Mouse (Mus musculus) midbrain, embryonic 11.5 days (tissue): Measurements from ENCODE around the gene Myo15b. TPM values are rescaled to one million over a fixed set of nuclear protein-coding genes. Genes with fewer than 3 reads are reported as not detected.
"Not testable (repeated sequence)": the region's sequence is repeated elsewhere in the genome, so short reads cannot be mapped to it uniquely, and the experiment has no call there.

Experiments used
- ATAC-seq: fragments of 200-750 bp; cut with Nextera tagmentation; 2 replicates; pipeline ENCODE4 v1.8.0; 2017; ENCODE audit warnings: moderate TSS enrichment, moderate library complexity; ENCODE audit not compliant: low FRiP score
- DNase-seq: peaks from one replicate; pipeline ENCODE4 v3.0.0; 2015; ENCODE audit warnings: low spot score; ENCODE audit errors: missing footprints
- H3K27ac ChIP-seq: fragments of 300-500 bp; sonication (generic); 2 replicates; pipeline ENCODE4 v1.5.1; 2014; ENCODE audit warnings: low read depth, low read length
- H3K27me3 ChIP-seq: fragments of 300-500 bp; sonication (generic); 2 replicates; pipeline ENCODE4 v1.6.1; 2014; ENCODE audit warnings: mild to moderate bottlenecking, low read length, moderate library complexity, mixed read lengths; ENCODE audit not compliant: control insufficient read depth, insufficient read depth
- H3K36me3 ChIP-seq: fragments of 300-500 bp; sonication (generic); 2 replicates; pipeline ENCODE4 v1.6.1; 2014; ENCODE audit warnings: mild to moderate bottlenecking, low read length, moderate library complexity, mixed read lengths; ENCODE audit not compliant: control insufficient read depth, insufficient read depth
- H3K4me1 ChIP-seq: fragments of 300-500 bp; sonication (generic); 2 replicates; pipeline ENCODE4 v1.6.1; 2014; ENCODE audit warnings: low read length; ENCODE audit not compliant: control insufficient read depth, insufficient read depth
- H3K4me2 ChIP-seq: fragments of 300-500 bp; sonication (generic); 2 replicates; pipeline ENCODE4 v1.6.1; 2014; ENCODE audit warnings: mild to moderate bottlenecking, moderate library complexity
- H3K4me3 ChIP-seq: fragments of 300-500 bp; sonication (generic); 2 replicates; pipeline ENCODE4 v1.5.1; 2014; ENCODE audit warnings: low read depth, low read length
- H3K9ac ChIP-seq: fragments of 300-500 bp; sonication (generic); 2 replicates; pipeline ENCODE4 v1.6.1; 2014; ENCODE audit warnings: low read length
- H3K9me3 ChIP-seq: fragments of 300-500 bp; sonication (generic); 2 replicates; pipeline ENCODE4 v1.6.1; 2016; ENCODE audit warnings: low read length; ENCODE audit not compliant: control insufficient read depth
- WGBS: fragments of 180-500 bp; shearing (Covaris S2); extraction: QIAGEN DNeasy Blood & Tissue Kit; methylation state at CpG from one replicate; pipeline ENCODE4 v1.1.7; 2014; 5-methylcytosine and 5-hydroxymethylcytosine counted together
- polyA plus RNA-seq: library from polyadenylated mRNA; unstranded; fragments of >200 nt; fragmentation: Nextera tagmentation; extraction: Ambion mirVana; gene quantifications from 2 replicates; pipeline ENCODE4 v1.2.1, GENCODE M21; 2014

Gene Myo15b
- polyA plus RNA-seq, 1 experiment from 2014 or later, result not detected

DNA sequence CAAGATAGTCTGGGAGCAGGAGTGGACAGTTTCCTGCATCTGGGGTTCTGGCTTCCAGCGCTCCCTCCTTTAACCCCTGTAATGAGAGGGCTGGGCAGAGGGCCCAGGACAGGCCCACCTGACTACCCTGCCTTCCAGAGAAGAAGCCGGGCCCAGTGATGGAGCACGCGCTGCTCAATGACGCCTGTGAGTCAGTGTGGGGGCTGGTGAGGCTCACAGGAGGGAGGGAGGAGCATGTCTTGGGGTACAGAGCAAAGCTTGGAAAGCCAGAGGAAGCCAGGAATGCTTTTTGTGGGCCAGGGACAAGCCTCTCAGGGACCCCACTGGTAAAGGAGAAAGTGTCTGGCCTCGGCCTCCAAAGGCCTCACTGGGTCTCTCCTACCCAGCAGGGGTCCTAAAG, 3.5 kb upstream of the Myo15b start:
- DNase-seq, result no peak
- H3K9me3 ChIP-seq, result no peaks in the 10 kb centered on the region
- H3K27me3 ChIP-seq, result peaks cover 22% of the 10 kb centered on the region
- H3K4me1 ChIP-seq, result 0 out of 2 replicates have a peak, but pooled peaks cover 4% of the 10 kb centered on the region
- H3K4me2 ChIP-seq, result no peak overlapping the region
- no peak overlapping the region for H3K27ac ChIP-seq
- ATAC-seq, result no peak
- H3K4me3 ChIP-seq, result no peak overlapping the region
- no peak overlapping the region for H3K9ac ChIP-seq
- H3K36me3 ChIP-seq, result no peaks in the 10 kb centered on the region; the same call in 1 of the 2 replicates
- WGBS, result 79% methylated on average over 6 of the region's 6 CpGs

GRCm38 (mm10) chr11:115857146-115857545, 1.1 kb upstream of the Myo15b start:
- not testable (repeated sequence) for H3K4me3 ChIP-seq, DNase-seq, H3K36me3 ChIP-seq, ATAC-seq, H3K9me3 ChIP-seq, H3K4me1 ChIP-seq, H3K4me2 ChIP-seq, H3K27ac ChIP-seq, H3K9ac ChIP-seq
- WGBS, result 87% methylated on average over 4 of the region's 4 CpGs
- H3K27me3 ChIP-seq, result peaks cover 36% of the 10 kb centered on the region

DNA sequence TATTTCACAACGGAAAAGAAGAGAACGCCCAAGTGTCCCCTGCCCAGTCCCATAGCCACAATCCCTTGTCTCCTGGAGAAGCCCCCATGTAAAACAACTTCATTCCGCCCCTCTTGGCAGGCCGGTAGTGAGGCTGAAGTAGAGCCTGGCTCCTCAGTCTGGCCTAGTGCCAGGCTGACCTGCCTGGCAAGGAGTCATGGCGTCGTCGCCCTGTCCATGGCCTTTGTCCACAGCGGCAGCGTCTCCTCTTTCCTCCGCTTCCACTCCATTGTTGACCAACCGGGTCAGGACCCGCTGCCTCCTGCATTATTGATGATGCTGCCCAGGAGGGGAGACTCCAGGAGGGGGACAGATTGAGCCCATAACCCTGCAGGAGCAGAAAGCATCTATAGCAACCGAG, 270 bp upstream of the Myo15b start:
- Histone ChIP-seq H3K36me3 (no peaks in the 10 kb centered on the region; the same call in 1 of the 2 replicates), H3K27ac (no peak overlapping the region), H3K9me3 (no peaks in the 10 kb centered on the region), H3K4me2 (no peak overlapping the region), H3K4me1 (0 out of 2 replicates have a peak, but pooled peaks cover 4% of the 10 kb centered on the region), H3K9ac (no peak overlapping the region; the same call in none of the 2 replicates), H3K4me3 (no peak overlapping the region), H3K27me3 (peaks cover 36% of the 10 kb centered on the region)
- no peak for DNase-seq
- WGBS, result 49% methylated on average over 13 of the region's 13 CpGs
- no peak for ATAC-seq

DNA sequence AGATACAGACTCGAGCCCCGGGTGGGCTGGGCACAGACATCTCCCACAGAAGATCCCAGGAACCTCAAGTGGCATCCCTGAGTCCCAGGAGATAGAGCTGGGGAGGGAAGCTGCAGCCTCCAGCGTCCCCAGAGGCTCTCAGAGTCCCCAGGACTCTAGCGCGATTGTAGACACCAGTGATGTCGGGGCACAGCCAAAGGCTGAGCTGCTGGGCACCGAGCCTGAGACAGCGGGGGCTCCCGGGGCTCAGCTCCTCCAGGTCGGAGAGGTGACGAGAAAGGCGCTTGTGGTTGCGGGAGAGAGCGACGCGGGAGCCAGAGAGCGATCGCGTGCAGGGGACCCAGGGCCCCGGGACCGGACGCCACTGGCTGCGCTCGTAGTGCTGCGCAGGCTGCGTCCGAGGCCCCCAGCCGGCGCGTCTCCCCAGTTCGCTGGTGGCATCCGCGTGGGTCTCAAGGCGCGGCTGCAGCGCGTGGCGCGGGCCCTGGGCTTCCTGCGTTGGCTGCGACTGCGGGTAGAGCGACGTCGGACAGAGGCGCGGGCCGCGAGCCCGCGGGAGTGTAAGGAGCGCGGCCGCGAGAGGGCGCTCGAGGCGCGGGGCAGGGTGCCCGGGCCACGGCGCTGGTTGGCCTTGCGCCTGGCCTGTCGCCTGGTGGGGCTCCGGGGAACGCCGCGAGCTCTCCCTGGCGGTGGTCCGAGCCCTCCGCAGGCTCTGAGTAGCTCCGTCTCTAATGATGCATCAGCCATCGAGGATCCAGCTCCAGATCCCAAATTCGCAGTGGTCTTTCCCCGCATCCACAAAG, 1.1 kb downstream of the Myo15b start:
- no peaks in the 10 kb centered on the region for H3K9me3 ChIP-seq
- H3K27me3 ChIP-seq, result peaks cover 36% of the 10 kb centered on the region
- peak overlapping the region; percentile 44 for H3K4me2 ChIP-seq
- H3K27ac ChIP-seq, result no peak overlapping the region
- 0 out of 2 replicates have a peak, but pooled peaks cover 4% of the 10 kb centered on the region for H3K4me1 ChIP-seq
- WGBS, result 2% methylated on average over 74 of the region's 75 CpGs
- DNase-seq (peak; percentile 100), ATAC-seq (peak; percentile 92)
- no peak overlapping the region for H3K9ac ChIP-seq
- H3K4me3 ChIP-seq, result peak overlapping the region; percentile 22
- H3K36me3 ChIP-seq, result no peaks in the 10 kb centered on the region; the same call in 1 of the 2 replicates

DNA sequence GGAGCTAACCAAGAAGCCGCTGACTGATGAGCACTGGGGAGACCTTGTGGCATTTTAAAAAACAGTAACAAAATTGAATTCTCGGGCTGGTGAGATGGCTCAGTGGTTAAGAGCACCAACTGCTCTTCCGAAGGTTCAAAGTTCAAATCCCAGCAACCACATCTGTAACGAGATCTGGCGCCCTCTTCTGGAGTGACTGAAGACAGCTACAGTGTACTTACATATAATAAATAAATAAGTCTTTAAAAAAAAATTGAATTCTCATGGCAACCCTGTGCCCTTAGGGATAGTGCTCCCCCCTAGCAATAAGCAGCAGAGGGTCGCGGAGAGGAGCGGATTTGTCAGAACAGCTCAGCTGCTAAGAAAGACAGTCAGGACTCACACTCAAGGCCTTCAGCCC, 5.7 kb downstream of the Myo15b start:
- Histone ChIP-seq H3K4me3 (no peak overlapping the region), H3K27me3 (peaks cover 21% of the 10 kb centered on the region), H3K4me2 (no peak overlapping the region), H3K27ac (no peak overlapping the region), H3K9me3 (no peaks in the 10 kb centered on the region), H3K4me1 (0 out of 2 replicates have a peak, but pooled peaks cover 4% of the 10 kb centered on the region), H3K36me3 (no peaks in the 10 kb centered on the region), H3K9ac (no peak overlapping the region)
- 87% methylated on average over 8 of the region's 8 CpGs for WGBS
- DNase-seq, result no peak
- no peak for ATAC-seq

- DNase-seq, result no peak
- ATAC-seq, result no peak
- no peak overlapping the region for H3K27ac ChIP-seq
- no peak overlapping the region for H3K9ac ChIP-seq
- no peaks in the 10 kb centered on the region for H3K36me3 ChIP-seq
- H3K4me1 ChIP-seq, result no peaks in the 10 kb centered on the region
- H3K4me3 ChIP-seq, result no peak overlapping the region
- no peaks in the 10 kb centered on the region for H3K27me3 ChIP-seq
- no peaks in the 10 kb centered on the region for H3K9me3 ChIP-seq
- no peak overlapping the region for H3K4me2 ChIP-seq
- 87% methylated on average over 8 of the region's 8 CpGs for WGBS
Observed at GRCm38 (mm10) chr11:115869393-115869792, 11.2 kb downstream of the Myo15b start.

- Histone ChIP-seq H3K36me3 (no peaks in the 10 kb centered on the region), H3K27me3 (no peaks in the 10 kb centered on the region), H3K9me3 (no peaks in the 10 kb centered on the region), H3K4me1 (no peaks in the 10 kb centered on the region), H3K4me2 (no peak overlapping the region), H3K4me3 (no peak overlapping the region), H3K27ac (no peak overlapping the region), H3K9ac (no peak overlapping the region)
- 78% methylated on average over 4 of the region's 4 CpGs for WGBS
- ATAC-seq, result no peak
- DNase-seq, result no peak
Observed at GRCm38 (mm10) chr11:115872437-115872836, 14.2 kb downstream of the Myo15b start.

GRCm38 (mm10) chr11:115875935-115876334, 17.7 kb downstream of the Myo15b start:
- no peak overlapping the region for H3K4me3 ChIP-seq
- no peaks in the 10 kb centered on the region for H3K36me3 ChIP-seq
- H3K27me3 ChIP-seq, result no peaks in the 10 kb centered on the region
- H3K9me3 ChIP-seq, result no peaks in the 10 kb centered on the region
- WGBS, result 96% methylated on average over 3 of the region's 3 CpGs
- no peaks in the 10 kb centered on the region for H3K4me1 ChIP-seq
- no peak overlapping the region for H3K4me2 ChIP-seq
- no peak overlapping the region for H3K9ac ChIP-seq
- no peak for DNase-seq
- no peak for ATAC-seq
- H3K27ac ChIP-seq, result no peak overlapping the region

DNA sequence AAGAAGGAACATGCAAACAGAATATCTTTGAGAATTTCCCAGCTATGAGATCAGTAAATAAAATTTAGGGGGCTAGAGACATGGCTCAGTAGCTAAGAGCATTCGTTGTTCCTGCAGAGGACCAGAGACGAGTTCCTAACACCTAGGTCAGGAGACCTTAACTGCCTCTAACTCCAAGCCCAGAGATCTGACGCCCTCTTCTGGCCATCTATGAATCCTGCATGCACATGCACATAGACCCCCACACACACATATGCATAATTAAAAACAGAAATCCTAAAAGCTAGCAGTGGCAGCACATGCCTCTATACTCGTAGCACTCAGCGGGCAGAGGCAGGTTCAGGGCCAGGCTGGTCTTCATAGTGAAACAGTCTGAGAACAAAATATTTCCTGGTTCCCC, 18.2 kb downstream of the Myo15b start:
- Histone ChIP-seq H3K27me3 (no peaks in the 10 kb centered on the region), H3K9ac (no peak overlapping the region), H3K4me2 (no peak overlapping the region), H3K4me1 (no peaks in the 10 kb centered on the region), H3K4me3 (no peak overlapping the region), H3K36me3 (no peaks in the 10 kb centered on the region), H3K27ac (no peak overlapping the region), H3K9me3 (no peaks in the 10 kb centered on the region)
- 77% methylated on average over 5 of the region's 5 CpGs for WGBS
- ATAC-seq (no peak), DNase-seq (no peak)
